Mouse (Mus musculus) lung, adult 2 months (tissue): Measurements from ENCODE around the gene Cacna1c.

ENCODE experiments used
- CTCF ChIP-seq: fragments of 200-500 bp; IDR thresholded peaks from 2 replicates; pipeline ENCODE4 v1.5.1; 2011; ENCODE audit warnings: mild to moderate bottlenecking, low read length, control low read depth; ENCODE audit not compliant: insufficient read depth
- POLR2A ChIP-seq: fragments of 200-500 bp; IDR thresholded peaks from 2 replicates; pipeline ENCODE4 v1.6.1; 2011; ENCODE audit warnings: low read depth, mild to moderate bottlenecking, control low read depth, low read length, borderline replicate concordance; ENCODE audit errors: extremely low read depth

GRCm38 (mm10) chr6:118817928-118818503 is 378.2 kb downstream of the Cacna1c start:
- TF ChIP-seq CTCF (no peak), POLR2A (no peak)
